Mouse (Mus musculus) T-cell, adult 2 months (primary cell): Measurements from ENCODE around the gene Snx11.
"Not testable (repeated sequence)": the region's sequence is repeated elsewhere in the genome, so short reads cannot be mapped to it uniquely, and the experiment has no call there.

Experiments used
- DNase-seq: peaks from one replicate; pipeline ENCODE4 v3.0.0; 2022; ENCODE audit warnings: low spot score

Gene Snx11

GRCm38 (mm10) chr11:96796081-96796480 lies 18.7 kb upstream of the Snx11 start:
- DNase-seq = no peak

- DNase-seq = no peak
Observed at GRCm38 (mm10) chr11:96795491-96795890, 18.1 kb upstream of the Snx11 start.

- DNase-seq = no peak
Observed at GRCm38 (mm10) chr11:96790681-96791080, 13.3 kb upstream of the Snx11 start.

- DNase-seq = no peak
Observed at GRCm38 (mm10) chr11:96789990-96790389, 12.6 kb upstream of the Snx11 start.

GRCm38 (mm10) chr11:96788871-96789795 lies 11.8 kb upstream of the Snx11 start, which contains the start of gene Cbx1:
TSS of gene Cbx1 (plus strand) at chr11:96789127.
- peak; percentile 89 for DNase-seq

- no peak for DNase-seq
Observed at GRCm38 (mm10) chr11:96786731-96787450, 9.5 kb upstream of the Snx11 start.

- peak; percentile 66 for DNase-seq
Observed at GRCm38 (mm10) chr11:96784847-96785246, 7.5 kb upstream of the Snx11 start.

GRCm38 (mm10) chr11:96781425-96781824 lies 4.1 kb upstream of the Snx11 start:
- DNase-seq = peak; percentile 11

GRCm38 (mm10) chr11:96780306-96780705 lies 2.9 kb upstream of the Snx11 start:
- no peak for DNase-seq

GRCm38 (mm10) chr11:96778061-96778627 lies 785 bp upstream of the Snx11 start:
- not testable (repeated sequence) for DNase-seq

- no peak for DNase-seq
Observed at GRCm38 (mm10) chr11:96776068-96776467, 1.3 kb downstream of the Snx11 start.

- DNase-seq = no peak
Observed at GRCm38 (mm10) chr11:96775665-96776064, 1.7 kb downstream of the Snx11 start.

GRCm38 (mm10) chr11:96775063-96775462 lies 2.3 kb downstream of the Snx11 start:
- DNase-seq = no peak

GRCm38 (mm10) chr11:96774536-96774935 lies 2.8 kb downstream of the Snx11 start:
- no peak for DNase-seq

GRCm38 (mm10) chr11:96772413-96772812 lies 4.9 kb downstream of the Snx11 start:
- DNase-seq = no peak

- DNase-seq = no peak
Observed at GRCm38 (mm10) chr11:96771274-96771975, 5.9 kb downstream of the Snx11 start.

- DNase-seq = no peak
Observed at GRCm38 (mm10) chr11:96768240-96768639, 9.1 kb downstream of the Snx11 start.

- no peak for DNase-seq
Observed at GRCm38 (mm10) chr11:96767096-96767495, 10.3 kb downstream of the Snx11 start.

GRCm38 (mm10) chr11:96766555-96766954 lies 10.8 kb downstream of the Snx11 start:
- DNase-seq = no peak

GRCm38 (mm10) chr11:96765645-96766044 lies 11.7 kb downstream of the Snx11 start:
- DNase-seq = no peak

- no peak for DNase-seq
Observed at GRCm38 (mm10) chr11:96764511-96765350, 12.6 kb downstream of the Snx11 start.
